Mouse (Mus musculus): ENCODE measurements around the gene Kat8.

Kat8 gene

GRCm38 (mm10) chr7:127931351-127932135, 19.2 kb downstream of the Kat8 start:
- DNase-seq (ENCODE audit: low spot score) = peak; percentile 31

- no peak for DNase-seq (ENCODE audit: low spot score)
These were observed 20.1 kb downstream of the Kat8 start for GRCm38 (mm10) chr7:127932273-127933031.

GRCm38 (mm10) chr7:127934075-127934474, 21.8 kb downstream of the Kat8 start:
- no peak for DNase-seq (ENCODE audit: low spot score)

- DNase-seq (ENCODE audit: low spot score) = peak; percentile 92
These were observed 22.9 kb downstream of the Kat8 start for GRCm38 (mm10) chr7:127935028-127935722.

- DNase-seq (ENCODE audit: low spot score) = no peak
These were observed 23.4 kb downstream of the Kat8 start for GRCm38 (mm10) chr7:127935748-127936159.

- no peak for DNase-seq (ENCODE audit: low spot score)
These were observed 24.0 kb downstream of the Kat8 start for GRCm38 (mm10) chr7:127936216-127936884.

GRCm38 (mm10) chr7:127942097-127942496, 29.8 kb downstream of the Kat8 start:
- peak; percentile 42 for DNase-seq (ENCODE audit: low spot score)

- no peak for DNase-seq (ENCODE audit: low spot score)
These were observed 32.3 kb downstream of the Kat8 start for GRCm38 (mm10) chr7:127944614-127945013.

- DNase-seq (ENCODE audit: low spot score) = no peak
These were observed 34.2 kb downstream of the Kat8 start, which contains the start of gene Prss36 for GRCm38 (mm10) chr7:127946470-127947023. Gene Prss36 (minus strand): TSS chr7:127946725.

- DNase-seq (ENCODE audit: low spot score) = no peak
These were observed 40.7 kb downstream of the Kat8 start for GRCm38 (mm10) chr7:127952864-127953581.

GRCm38 (mm10) chr7:127959364-127959763, 47.0 kb downstream of the Kat8 start:
- DNase-seq (ENCODE audit: low spot score) = no peak

- DNase-seq (ENCODE audit: low spot score) = no peak
These were observed 54.1 kb downstream of the Kat8 start for GRCm38 (mm10) chr7:127966371-127966918.

- peak; percentile 89 for DNase-seq (ENCODE audit: low spot score)
These were observed 54.9 kb downstream of the Kat8 start, which contains the start of gene Fus for GRCm38 (mm10) chr7:127967004-127967921. Gene Fus (plus strand): TSS chr7:127967457.

- peak; percentile 72 for DNase-seq (ENCODE audit: low spot score)
These were observed 55.9 kb downstream of the Kat8 start for GRCm38 (mm10) chr7:127967922-127968828.

- peak; percentile 73 for DNase-seq (ENCODE audit: low spot score)
These were observed 62.2 kb downstream of the Kat8 start for GRCm38 (mm10) chr7:127974413-127974930.

Measured in adipocyte (in vitro differentiated cells).